Mouse (Mus musculus) brown adipose tissue, adult 24 weeks (tissue): ENCODE results near the gene Ptgdr. TPM values are rescaled to one million over a fixed set of nuclear protein-coding genes. Genes with fewer than 3 reads are reported as not detected.
"Not testable (repeated sequence)": the region's sequence is repeated elsewhere in the genome, so short reads cannot be mapped to it uniquely, and the experiment has no call there.

Source experiments
- H3K27ac ChIP-seq: fragments of 200-500 bp; replicated peaks from 2 replicates; pipeline ENCODE4 v1.5.1; 2012; ENCODE audit warnings: low read depth, mild to moderate bottlenecking, low read length
- H3K4me1 ChIP-seq: fragments of 200-500 bp; 2 replicates; pipeline ENCODE4 v1.6.1; 2012; ENCODE audit warnings: low read length, mixed read lengths; ENCODE audit not compliant: control insufficient read depth, insufficient read depth, insufficient read length
- H3K4me3 ChIP-seq: fragments of 200-500 bp; 2 replicates; pipeline ENCODE4 v1.5.1; 2012; ENCODE audit warnings: low read depth, mild to moderate bottlenecking, low read length, moderate library complexity; ENCODE audit not compliant: insufficient read depth
- polyA plus RNA-seq: library from polyadenylated mRNA; stranded (reverse); fragments of >200 nt; gene quantifications from 2 replicates; pipeline ENCODE4 v1.2.4, GENCODE M21; 2012; ENCODE audit not compliant: missing spikeins, insufficient read depth, insufficient read length

The Ptgdr gene
- not detected in 2 replicates for polyA plus RNA-seq

GRCm38 (mm10) chr14:44858868-44859613, at the start of gene Ptgdr:
Ptgdr (minus strand) TSS chr14:44859375.
- Histone ChIP-seq H3K4me1 (no peaks in the 10 kb centered on the region), H3K27ac (no peak within 1 kb of the TSS), H3K4me3 (no peak within 1 kb of the TSS)

GRCm38 (mm10) chr14:44907774-44908173, 48.6 kb upstream of the Ptgdr start:
- Histone ChIP-seq H3K27ac (no peak overlapping the region), H3K4me3 (no peak overlapping the region), H3K4me1 (no peaks in the 10 kb centered on the region)

GRCm38 (mm10) chr14:44904199-44904598, 45.0 kb upstream of the Ptgdr start:
- Histone ChIP-seq H3K4me1 (no peaks in the 10 kb centered on the region), H3K4me3 (no peak overlapping the region)

GRCm38 (mm10) chr14:44901735-44902134, 42.6 kb upstream of the Ptgdr start:
- H3K27ac ChIP-seq, H3K4me1 ChIP-seq: not testable (repeated sequence)

More at GRCm38 (mm10) chr14:44904199-44904598, 45.0 kb upstream of the Ptgdr start:
- H3K27ac ChIP-seq = no peak overlapping the region

GRCm38 (mm10) chr14:44891387-44892132, 32.4 kb upstream of the Ptgdr start:
- Histone ChIP-seq H3K4me3 (no peak overlapping the region), H3K4me1 (no peaks in the 10 kb centered on the region), H3K27ac (no peak overlapping the region)

More at GRCm38 (mm10) chr14:44901735-44902134, 42.6 kb upstream of the Ptgdr start:
- H3K4me3 ChIP-seq = not testable (repeated sequence)

- H3K4me1 ChIP-seq = no peaks in the 10 kb centered on the region
- H3K4me3 ChIP-seq = no peak overlapping the region
- H3K27ac ChIP-seq = no peak overlapping the region
Measured at GRCm38 (mm10) chr14:44869686-44870085, 10.5 kb upstream of the Ptgdr start.

- Histone ChIP-seq H3K4me1 (no peaks in the 10 kb centered on the region), H3K27ac (no peak overlapping the region), H3K4me3 (no peak overlapping the region)
Measured at GRCm38 (mm10) chr14:44865661-44866060, 6.5 kb upstream of the Ptgdr start.

- H3K4me1 ChIP-seq = no peaks in the 10 kb centered on the region
- no peak overlapping the region for H3K27ac ChIP-seq
- H3K4me3 ChIP-seq = no peak overlapping the region
Measured at GRCm38 (mm10) chr14:44863086-44863485, 3.9 kb upstream of the Ptgdr start.

- H3K4me1 ChIP-seq = no peaks in the 10 kb centered on the region
- H3K27ac ChIP-seq = no peak overlapping the region
Measured at GRCm38 (mm10) chr14:44861161-44861560, 2.0 kb upstream of the Ptgdr start.

GRCm38 (mm10) chr14:44858372-44858771, 803 bp downstream of the Ptgdr start:
- Histone ChIP-seq H3K4me3 (no peak overlapping the region), H3K4me1 (no peaks in the 10 kb centered on the region), H3K27ac (no peak overlapping the region)

More at GRCm38 (mm10) chr14:44861161-44861560, 2.0 kb upstream of the Ptgdr start:
- no peak overlapping the region for H3K4me3 ChIP-seq

GRCm38 (mm10) chr14:44850637-44851036, 8.5 kb downstream of the Ptgdr start:
- not testable (repeated sequence) for H3K4me3 ChIP-seq, H3K4me1 ChIP-seq, H3K27ac ChIP-seq

GRCm38 (mm10) chr14:44847740-44848139, 11.4 kb downstream of the Ptgdr start:
- no peak overlapping the region for H3K4me3 ChIP-seq
- no peak overlapping the region for H3K27ac ChIP-seq
- no peaks in the 10 kb centered on the region for H3K4me1 ChIP-seq

- no peak overlapping the region for H3K27ac ChIP-seq
- H3K4me1 ChIP-seq = no peaks in the 10 kb centered on the region
Measured at GRCm38 (mm10) chr14:44846558-44847263, 12.5 kb downstream of the Ptgdr start.

GRCm38 (mm10) chr14:44843768-44844755, 15.1 kb downstream of the Ptgdr start:
- H3K4me3 ChIP-seq = no peak overlapping the region

More at GRCm38 (mm10) chr14:44846558-44847263, 12.5 kb downstream of the Ptgdr start:
- no peak overlapping the region for H3K4me3 ChIP-seq

More at GRCm38 (mm10) chr14:44843768-44844755, 15.1 kb downstream of the Ptgdr start:
- Histone ChIP-seq H3K4me1 (no peaks in the 10 kb centered on the region), H3K27ac (no peak overlapping the region)
